Mouse (Mus musculus) brain, embryonic 14.5 days (tissue): ENCODE results near the gene Pgpep1l.

Experiments
- CTCF ChIP-seq: fragments of 200-500 bp; IDR thresholded peaks from 2 replicates; pipeline ENCODE4 v1.5.1; 2012; ENCODE audit warnings: inconsistent platforms, mild to moderate bottlenecking, moderate library complexity, borderline replicate concordance; ENCODE audit not compliant: insufficient read depth, insufficient read length; ENCODE audit errors: extremely low read depth
- POLR2A ChIP-seq: fragments of 200-500 bp; IDR thresholded peaks from 2 replicates; pipeline ENCODE4 v1.6.1; 2012; ENCODE audit warnings: mild to moderate bottlenecking, inconsistent platforms, borderline replicate concordance; ENCODE audit not compliant: poor library complexity, insufficient read depth, insufficient read length, severe bottlenecking; ENCODE audit errors: extremely low read depth

DNA sequence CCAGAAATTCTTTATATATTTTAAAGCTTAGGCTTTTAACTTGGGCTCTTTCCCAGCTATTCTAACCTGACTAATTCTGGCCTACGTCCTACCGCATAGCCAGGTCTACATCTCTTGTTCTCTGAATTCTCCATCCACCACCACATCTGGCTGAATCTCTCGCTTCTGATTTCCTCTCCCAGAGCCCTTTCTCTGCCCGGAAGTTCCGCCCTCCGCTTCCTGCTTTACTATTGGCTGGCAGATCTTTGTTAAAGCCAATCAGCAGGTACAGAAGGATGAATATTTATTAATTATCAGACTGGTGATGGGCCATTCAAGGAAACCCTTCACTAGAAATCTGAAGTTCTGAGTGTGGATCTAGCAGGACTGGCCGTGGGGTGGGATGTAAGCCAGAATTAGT lies 37.1 kb upstream of the Pgpep1l start:
- no peak for TF ChIP-seq CTCF
- TF ChIP-seq POLR2A = no peak
